Mouse (Mus musculus): ENCODE measurements around the gene Zfc3h1. TPM values are rescaled to one million over a fixed set of nuclear protein-coding genes. Genes with fewer than 3 reads are reported as not detected.

The Zfc3h1 gene
- 10 to 100 TPM; 29.4 to 46.6 TPM for total RNA-seq (2021)
- long read RNA-seq, experiment 1, partial matches to known transcripts, result 4 of 5 reads
- long read RNA-seq, experiment 1, other reads (novel, unspliced or antisense), result 1 of 5 reads
- long read RNA-seq, experiment 2, full-length matches to known transcripts, result 2 of 6 reads
- long read RNA-seq, experiment 2, partial matches to known transcripts, result 3 of 6 reads
- long read RNA-seq, experiment 2, other reads (novel, unspliced or antisense), result 1 of 6 reads

- DNase-seq, result peak; percentile 98
Measured at GRCm38 (mm10) chr10:115384221-115385017, at the start of gene Zfc3h1, which contains the start of gene Thap2. Zfc3h1 (plus strand) TSS chr10:115384959. Thap2 (minus strand) TSS chr10:115384443.

- no peak for DNase-seq
Measured at GRCm38 (mm10) chr10:115336901-115337300, 47.9 kb upstream of the Zfc3h1 start.

- DNase-seq, result no peak
Measured at GRCm38 (mm10) chr10:115339820-115340328, 44.9 kb upstream of the Zfc3h1 start.

- no peak for DNase-seq
Measured at GRCm38 (mm10) chr10:115342771-115343425, 41.9 kb upstream of the Zfc3h1 start.

- no peak for DNase-seq
Measured at GRCm38 (mm10) chr10:115346444-115346843, 38.3 kb upstream of the Zfc3h1 start.

- DNase-seq, result no peak
Measured at GRCm38 (mm10) chr10:115348131-115348530, 36.6 kb upstream of the Zfc3h1 start.

- DNase-seq, result no peak
Measured at GRCm38 (mm10) chr10:115349029-115349428, 35.7 kb upstream of the Zfc3h1 start.

GRCm38 (mm10) chr10:115349509-115349908 is 35.2 kb upstream of the Zfc3h1 start:
- DNase-seq, result no peak

GRCm38 (mm10) chr10:115350810-115351397 is 33.9 kb upstream of the Zfc3h1 start:
- no peak for DNase-seq

- no peak for DNase-seq
Measured at GRCm38 (mm10) chr10:115354553-115354952, 30.2 kb upstream of the Zfc3h1 start.

- DNase-seq, result no peak
Measured at GRCm38 (mm10) chr10:115355016-115355415, 29.7 kb upstream of the Zfc3h1 start.

GRCm38 (mm10) chr10:115356106-115356505 is 28.7 kb upstream of the Zfc3h1 start:
- DNase-seq, result no peak

- DNase-seq, result no peak
Measured at GRCm38 (mm10) chr10:115358216-115358919, 26.4 kb upstream of the Zfc3h1 start.

GRCm38 (mm10) chr10:115359066-115359465 is 25.7 kb upstream of the Zfc3h1 start:
- DNase-seq, result no peak

- DNase-seq, result peak; percentile 97
Measured at GRCm38 (mm10) chr10:115361840-115362622, 22.7 kb upstream of the Zfc3h1 start, which contains the start of gene Tmem19. Tmem19 (minus strand) TSS chr10:115362501.

GRCm38 (mm10) chr10:115362623-115362964 is 22.2 kb upstream of the Zfc3h1 start:
- no peak for DNase-seq

- peak; percentile 12 for DNase-seq
Measured at GRCm38 (mm10) chr10:115363151-115363550, 21.6 kb upstream of the Zfc3h1 start.

GRCm38 (mm10) chr10:115381506-115382084 is 3.2 kb upstream of the Zfc3h1 start:
- DNase-seq, result no peak

- DNase-seq, result no peak
Measured at GRCm38 (mm10) chr10:115382846-115383643, 1.7 kb upstream of the Zfc3h1 start.

Data from adrenal gland, postnatal 10 days (tissue).